ENCODE assay signal across 7 mouse cellular contexts in genomic region chr10:82004822-82005221, GRCm38 (mm10). TPM values are rescaled to one million over a fixed set of nuclear protein-coding genes. Genes with fewer than 3 reads are reported as not detected.
DNase-seq lines count a peak whose midpoint lies in the region; ATAC-seq lines count a peak whose summit lies in the region.
"Not testable (repeated sequence)": the region's sequence is repeated elsewhere in the genome, so short reads cannot be mapped to it uniquely, and the experiment has no call there.

No protein-coding gene starts in this region.

- 32% methylated on average over 1 of the region's 2 CpGs for WGBS in hindbrain, embryonic 11.5 days
- 36% methylated on average over 2 of the region's 2 CpGs for WGBS in liver, embryonic 13.5 days (ENCODE audit: insufficient replicate concordance)

- not testable (repeated sequence) for H3K36me3 ChIP-seq in hindbrain, embryonic 11.5 days (ENCODE audit: control insufficient read depth, insufficient read depth, low read length); liver, embryonic 13.5 days; splenic B cell, adult 2 months (ENCODE audit: control insufficient read depth, insufficient read depth, low read length, poor library complexity, severe bottlenecking)

- not testable (repeated sequence) for H3K27me3 ChIP-seq in hindbrain, embryonic 11.5 days (ENCODE audit: control insufficient read depth, insufficient read depth, low read length); liver, embryonic 13.5 days; splenic B cell, adult 2 months (ENCODE audit: control insufficient read depth, insufficient read depth, low read length, poor library complexity, severe bottlenecking)

- not testable (repeated sequence) for H3K4me1 ChIP-seq in hindbrain, embryonic 11.5 days (replicated peaks; ENCODE audit: control insufficient read depth, insufficient read depth, low read length); liver, embryonic 13.5 days (replicated peaks)

- DNase-seq in CD8-positive naive resting alpha-beta T cell, adult 2 months (ENCODE audit: low read depth in 2 of 2, low spot score in 2 of 2) = peak; percentile 70 to 79
- DNase-seq in T-cell, adult 2 months (ENCODE audit: low spot score) = peak; percentile 67
- DNase-seq in hindbrain, embryonic 11.5 days (ENCODE audit: low spot score) = peak; percentile 19
- peak; percentile 8 for DNase-seq in liver, embryonic 13.5 days
- peak; percentile 77 for DNase-seq in splenic B cell, adult 2 months (ENCODE audit: low read depth, low spot score)

- not testable (repeated sequence) for H3K9ac ChIP-seq in hindbrain, embryonic 11.5 days (ENCODE audit: low read depth, low read length); liver, embryonic 13.5 days

- not testable (repeated sequence) for H3K4me3 ChIP-seq in hindbrain, embryonic 11.5 days (ENCODE audit: low read depth, low read length); liver, embryonic 13.5 days (replicated peaks)

- not testable (repeated sequence) for H3K27ac ChIP-seq in hindbrain, embryonic 11.5 days (ENCODE audit: low read depth, low read length); liver, embryonic 13.5 days

- H3K4me2 ChIP-seq in hindbrain, embryonic 11.5 days (replicated peaks; ENCODE audit: low read depth, low read length); liver, embryonic 13.5 days: not testable (repeated sequence)

- 0 out of 2 replicates have a peak, but pooled peaks have one; percentile 45 for ATAC-seq in common myeloid progenitor, adult 5-6 weeks (replicated peaks; ENCODE audit: low read depth, poor library complexity, severe bottlenecking)
- not testable (repeated sequence) for ATAC-seq in hindbrain, embryonic 11.5 days (ENCODE audit: low FRiP score); liver, embryonic 13.5 days (ENCODE audit: low read depth)
- ATAC-seq in megakaryocyte-erythroid progenitor cell, adult 5-6 weeks (replicated peaks; ENCODE audit: low FRiP score, low TSS enrichment, poor library complexity, severe bottlenecking) = 0 out of 2 replicates have a peak, but pooled peaks have one; percentile 52

- not testable (repeated sequence) for H3K9me3 ChIP-seq in hindbrain, embryonic 11.5 days (ENCODE audit: control insufficient read depth, low read length); liver, embryonic 13.5 days (replicated peaks)

RNA-seq across cellular contexts. Expression of gene Zfp873, which starts 43.1 kb away (rescaled TPM):
- total RNA-seq in common myeloid progenitor, adult 5-6 weeks (2017) = 6.1 and 9.4 TPM in 2 replicates
- polyA plus RNA-seq in hindbrain, embryonic 11.5 days (2014; fragmentation: Nextera tagmentation; extraction: Ambion mirVana) = 12.6 and 17.7 TPM in 2 replicates
- polyA plus RNA-seq in liver, embryonic 13.5 days (2015; fragmentation: Nextera tagmentation; extraction: Ambion mirVana) = 2.5 and 2.7 TPM in 2 replicates
- total RNA-seq in megakaryocyte-erythroid progenitor cell, adult 5-6 weeks (2014; fragmentation: Nextera tagmentation) = 10.4 and 17.6 TPM in 2 replicates
- 4.8 and 7.4 TPM in 2 replicates for total RNA-seq in megakaryocyte-erythroid progenitor cell, adult 5-6 weeks (2017)

Comparison
In these comparisons a context has a peak if more than half of its experiments do, and no peak if none do; other contexts are left out.
1. DNase-seq: peak in every context shown above with its lines; median percentile 77 in splenic B cell, adult 2 months; 74 in CD8-positive naive resting alpha-beta T cell, adult 2 months; 67 in T-cell, adult 2 months; 19 in hindbrain, embryonic 11.5 days; 8 in liver, embryonic 13.5 days.